Mouse (Mus musculus): ENCODE results near the gene Ctsl.

Ctsl gene

DNA sequence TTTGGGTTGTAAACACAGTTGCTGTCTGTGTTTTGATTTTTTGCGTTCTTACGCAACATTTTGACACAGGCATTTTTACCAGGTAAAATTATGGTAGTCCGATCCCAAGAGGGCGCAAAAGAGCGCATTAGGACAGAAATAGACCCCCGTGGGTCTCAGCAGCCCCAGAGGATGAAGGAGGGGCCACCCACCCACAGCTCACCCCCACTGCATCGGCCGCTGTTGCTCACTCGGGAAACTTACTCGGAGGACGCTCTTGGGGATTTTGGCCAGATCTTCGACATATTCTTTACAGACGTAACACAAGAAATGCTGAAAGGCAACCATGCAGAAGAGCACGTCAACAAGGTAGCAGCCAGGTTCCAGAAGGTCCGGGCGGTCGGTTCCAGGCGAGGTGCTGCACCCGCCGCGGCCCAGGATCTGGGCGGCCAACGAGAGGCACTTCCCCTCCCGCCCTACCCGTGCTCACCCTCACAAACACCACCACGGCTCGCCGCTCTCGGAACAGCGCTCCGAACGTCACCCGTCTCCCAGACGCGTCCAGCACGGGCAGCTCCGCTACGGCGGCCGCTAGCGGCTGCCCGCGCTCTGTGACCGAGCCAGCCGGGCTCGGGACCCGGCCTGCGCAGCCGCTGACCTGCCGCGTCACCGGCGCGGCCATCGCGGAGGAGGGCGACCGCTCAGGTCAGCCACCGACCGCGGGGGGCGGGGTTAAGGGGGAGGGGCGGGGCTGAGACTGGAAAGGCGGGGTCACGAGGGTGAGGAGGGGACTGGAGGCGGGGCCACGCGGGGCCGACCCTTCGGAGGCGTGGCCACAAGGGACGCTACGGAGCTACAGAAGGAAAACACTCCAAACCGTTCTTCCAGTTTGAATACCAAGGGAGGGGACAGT, 58.4 kb downstream of the Ctsl start, which contains the start of gene Aaed1:
Gene Aaed1, minus strand, starts transcription at position 687 of the 892 bp plus-strand sequence.
- DNase-seq: peak; percentile 96 to 98

DNA sequence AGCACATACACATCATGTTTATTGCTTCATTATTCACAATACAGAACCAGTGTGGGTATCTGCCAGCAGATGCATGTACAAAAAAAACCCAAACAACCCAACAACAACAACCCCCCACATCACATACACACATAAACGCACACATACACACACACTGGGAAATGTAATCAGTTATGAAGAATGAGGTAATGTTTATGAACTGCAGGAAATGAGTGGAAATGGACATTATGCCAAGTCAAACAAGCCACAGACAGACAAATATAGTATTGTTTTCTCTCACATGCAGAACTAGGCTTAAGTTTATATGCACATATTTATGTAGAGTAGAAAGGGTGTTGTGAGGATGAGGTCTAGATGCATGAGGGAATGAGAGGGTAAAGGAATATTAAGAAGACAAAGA, 59.4 kb downstream of the Ctsl start:
- DNase-seq: no peak

DNA sequence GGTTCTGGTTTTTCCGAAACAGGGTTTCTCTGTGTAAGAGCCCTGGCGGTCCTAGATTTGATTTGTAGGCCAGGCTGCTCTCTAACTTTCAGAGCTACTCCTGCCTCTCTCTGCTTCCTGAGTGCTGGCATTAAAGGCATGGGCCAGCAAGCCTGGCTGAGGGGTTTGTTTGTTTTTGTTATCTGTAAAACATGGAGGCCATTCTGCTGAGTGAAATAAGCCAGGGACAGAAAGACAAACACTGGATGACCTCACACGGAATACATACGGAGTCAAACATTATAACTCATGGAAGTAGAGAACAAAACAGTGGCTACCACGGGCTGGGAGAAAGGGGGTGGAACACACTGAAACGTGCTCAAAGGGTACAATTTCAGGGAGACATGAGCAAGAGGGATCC, 60.1 kb downstream of the Ctsl start:
- no peak for DNase-seq

DNA sequence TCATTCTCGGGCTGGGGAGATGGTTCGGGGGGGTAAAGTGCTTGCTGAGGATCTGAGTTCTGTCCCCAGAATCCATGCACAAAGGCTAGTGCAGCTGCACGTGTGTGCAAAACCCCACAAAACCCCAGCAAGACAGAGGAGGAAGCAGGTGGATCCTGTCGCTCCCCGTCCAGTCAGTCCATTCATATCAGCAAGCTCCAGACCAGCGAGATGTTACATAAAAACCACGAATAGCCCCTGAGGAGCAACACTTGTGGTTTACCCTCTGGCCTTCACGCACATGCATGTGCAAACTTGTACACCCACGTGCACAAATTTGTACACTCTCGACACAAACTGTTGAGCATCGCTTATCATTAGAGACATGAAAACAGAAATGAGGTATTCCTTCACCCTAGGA, 60.8 kb downstream of the Ctsl start:
- DNase-seq: no peak
